Mouse (Mus musculus): Measurements from ENCODE around the gene Zmynd12.
A peak's percentile ranks its signal among the peaks of the same experiment; 100 is the strongest.

The Zmynd12 gene

GRCm38 (mm10) chr4:119447786-119448185, 25.2 kb downstream of the Zmynd12 start:
- DNase-seq (ENCODE audit: low spot score), result no peak

- no peak for DNase-seq (ENCODE audit: low spot score)
These were observed 27.8 kb downstream of the Zmynd12 start for GRCm38 (mm10) chr4:119450436-119450835.

GRCm38 (mm10) chr4:119453128-119453527, 30.5 kb downstream of the Zmynd12 start:
- no peak for DNase-seq (ENCODE audit: low spot score)

GRCm38 (mm10) chr4:119453533-119453932, 30.9 kb downstream of the Zmynd12 start:
- peak; percentile 58 for DNase-seq (ENCODE audit: low spot score)

- DNase-seq (ENCODE audit: low spot score), result peak; percentile 63
These were observed 37.7 kb downstream of the Zmynd12 start for GRCm38 (mm10) chr4:119460296-119460695.

GRCm38 (mm10) chr4:119460728-119461141, 38.1 kb downstream of the Zmynd12 start:
- no peak for DNase-seq (ENCODE audit: low spot score)

GRCm38 (mm10) chr4:119462457-119462856, 39.8 kb downstream of the Zmynd12 start:
- DNase-seq (ENCODE audit: low spot score), result no peak

GRCm38 (mm10) chr4:119462858-119463755, 40.5 kb downstream of the Zmynd12 start:
- DNase-seq (ENCODE audit: low spot score), result peak; percentile 81

GRCm38 (mm10) chr4:119463756-119464419, 41.3 kb downstream of the Zmynd12 start:
- no peak for DNase-seq (ENCODE audit: low spot score)

- DNase-seq (ENCODE audit: low spot score), result no peak
These were observed 43.2 kb downstream of the Zmynd12 start for GRCm38 (mm10) chr4:119465841-119466240.

- no peak for DNase-seq (ENCODE audit: low spot score)
These were observed 45.2 kb downstream of the Zmynd12 start for GRCm38 (mm10) chr4:119467720-119468380.

GRCm38 (mm10) chr4:119472545-119472944, 49.9 kb downstream of the Zmynd12 start:
- DNase-seq (ENCODE audit: low spot score), result no peak

GRCm38 (mm10) chr4:119473150-119473549, 50.5 kb downstream of the Zmynd12 start:
- DNase-seq (ENCODE audit: low spot score), result no peak

GRCm38 (mm10) chr4:119483051-119483450, 60.4 kb downstream of the Zmynd12 start:
- DNase-seq (ENCODE audit: low spot score), result peak; percentile 72

GRCm38 (mm10) chr4:119484882-119485281, 62.3 kb downstream of the Zmynd12 start:
- no peak for DNase-seq (ENCODE audit: low spot score)

GRCm38 (mm10) chr4:119489666-119490065, 67.1 kb downstream of the Zmynd12 start:
- DNase-seq (ENCODE audit: low spot score), result no peak

- peak; percentile 69 for DNase-seq (ENCODE audit: low spot score)
These were observed 68.2 kb downstream of the Zmynd12 start for GRCm38 (mm10) chr4:119490806-119491205.

- DNase-seq (ENCODE audit: low spot score), result peak; percentile 76
These were observed 69.8 kb downstream of the Zmynd12 start, which contains the start of gene Rimkla for GRCm38 (mm10) chr4:119492291-119492932. Gene Rimkla (minus strand): TSS chr4:119492628.

GRCm38 (mm10) chr4:119492933-119493327, 70.3 kb downstream of the Zmynd12 start:
- no peak for DNase-seq (ENCODE audit: low spot score)

- no peak for DNase-seq (ENCODE audit: low spot score)
These were observed 75.8 kb downstream of the Zmynd12 start for GRCm38 (mm10) chr4:119498319-119498848.

GRCm38 (mm10) chr4:119511591-119511990, 89.0 kb downstream of the Zmynd12 start:
- no peak for DNase-seq (ENCODE audit: low spot score)

- no peak for DNase-seq (ENCODE audit: low spot score)
These were observed 90.1 kb downstream of the Zmynd12 start for GRCm38 (mm10) chr4:119512731-119513141.
